Mouse (Mus musculus): ENCODE data around the gene Sectm1b. TPM values are rescaled to one million over a fixed set of nuclear protein-coding genes. Genes with fewer than 3 reads are reported as not detected.
"Not testable (repeated sequence)": the region's sequence is repeated elsewhere in the genome, so short reads cannot be mapped to it uniquely, and the experiment has no call there.

The Sectm1b gene
- polyA plus RNA-seq, 1 experiment from 2014 or later, result 0.14 TPM

- no peak overlapping the region for H3K9ac ChIP-seq
- WGBS (ENCODE audit: insufficient replicate concordance), result 49% methylated on average over 4 of the region's 4 CpGs
- no peaks in the 10 kb centered on the region for H3K9me3 ChIP-seq (replicated peaks)
- H3K36me3 ChIP-seq, result no peaks in the 10 kb centered on the region
- H3K27me3 ChIP-seq (replicated peaks), result peaks cover 2% of the 10 kb centered on the region; the same call in 1 of the 2 replicates
- no peaks in the 10 kb centered on the region for H3K4me1 ChIP-seq
- no peak overlapping the region for H3K4me3 ChIP-seq
- ATAC-seq, result no peak
- H3K27ac ChIP-seq, result no peak overlapping the region
- H3K4me2 ChIP-seq, result no peak overlapping the region
Measured at GRCm38 (mm10) chr11:121090943-121091342, 27.6 kb upstream of the Sectm1b start.

- no peak for ATAC-seq
- 67% methylated on average over 2 of the region's 2 CpGs for WGBS (ENCODE audit: insufficient replicate concordance)
Measured at GRCm38 (mm10) chr11:121089756-121090546, 26.6 kb upstream of the Sectm1b start.

GRCm38 (mm10) chr11:121088997-121089396, 25.6 kb upstream of the Sectm1b start:
- no peak overlapping the region for H3K4me3 ChIP-seq
- H3K4me1 ChIP-seq, result no peaks in the 10 kb centered on the region
- no peak for ATAC-seq
- no peaks in the 10 kb centered on the region for H3K36me3 ChIP-seq
- WGBS (ENCODE audit: insufficient replicate concordance), result 51% methylated on average over 6 of the region's 6 CpGs
- H3K9ac ChIP-seq, result no peak overlapping the region
- peaks cover 5% of the 10 kb centered on the region; the same call in 1 of the 2 replicates for H3K27me3 ChIP-seq (replicated peaks)
- H3K27ac ChIP-seq, result no peak overlapping the region
- H3K4me2 ChIP-seq, result no peak overlapping the region
- no peaks in the 10 kb centered on the region for H3K9me3 ChIP-seq (replicated peaks)

More at GRCm38 (mm10) chr11:121089756-121090546, 26.6 kb upstream of the Sectm1b start:
- Histone ChIP-seq H3K27me3 (replicated peaks) (peaks cover 5% of the 10 kb centered on the region; the same call in 1 of the 2 replicates), H3K4me3 (no peak overlapping the region), H3K9ac (no peak overlapping the region), H3K36me3 (no peaks in the 10 kb centered on the region), H3K4me1 (no peaks in the 10 kb centered on the region), H3K9me3 (replicated peaks) (no peaks in the 10 kb centered on the region), H3K27ac (no peak overlapping the region), H3K4me2 (no peak overlapping the region)

GRCm38 (mm10) chr11:121086296-121086695, 22.9 kb upstream of the Sectm1b start:
- no peak for ATAC-seq
- Histone ChIP-seq H3K9me3 (replicated peaks) (no peaks in the 10 kb centered on the region), H3K9ac (no peak overlapping the region), H3K36me3 (no peaks in the 10 kb centered on the region), H3K27me3 (replicated peaks) (peaks cover 5% of the 10 kb centered on the region; the same call in 1 of the 2 replicates), H3K27ac (no peak overlapping the region), H3K4me3 (no peak overlapping the region), H3K4me1 (0 out of 2 replicates have a peak, but pooled peaks cover 3% of the 10 kb centered on the region), H3K4me2 (no peak overlapping the region)
- 26% methylated on average over 4 of the region's 4 CpGs for WGBS (ENCODE audit: insufficient replicate concordance)

GRCm38 (mm10) chr11:121085181-121085580, 21.8 kb upstream of the Sectm1b start:
- Histone ChIP-seq H3K27me3 (replicated peaks) (peaks cover 5% of the 10 kb centered on the region; the same call in 1 of the 2 replicates), H3K27ac (no peak overlapping the region), H3K4me1 (0 out of 2 replicates have a peak, but pooled peaks cover 3% of the 10 kb centered on the region), H3K9ac (no peak overlapping the region), H3K4me3 (no peak overlapping the region), H3K36me3 (no peaks in the 10 kb centered on the region), H3K4me2 (no peak overlapping the region), H3K9me3 (replicated peaks) (no peaks in the 10 kb centered on the region)
- no peak for ATAC-seq
- whole genome bisulfite sequencing (ENCODE audit: insufficient replicate concordance), result 58% methylated on average over 5 of the region's 5 CpGs

GRCm38 (mm10) chr11:121082857-121083500, 19.6 kb upstream of the Sectm1b start:
- Histone ChIP-seq H3K36me3 (no peaks in the 10 kb centered on the region), H3K4me2 (no peak overlapping the region)
- 44% methylated on average over 6 of the region's 6 CpGs for WGBS (ENCODE audit: insufficient replicate concordance)

GRCm38 (mm10) chr11:121082250-121082649, 18.9 kb upstream of the Sectm1b start:
- no peak overlapping the region for H3K9ac ChIP-seq

More at GRCm38 (mm10) chr11:121082857-121083500, 19.6 kb upstream of the Sectm1b start:
- no peak for ATAC-seq
- Histone ChIP-seq H3K9me3 (replicated peaks) (no peaks in the 10 kb centered on the region), H3K9ac (no peak overlapping the region), H3K4me1 (0 out of 2 replicates have a peak, but pooled peaks cover 3% of the 10 kb centered on the region), H3K4me3 (no peak overlapping the region), H3K27me3 (replicated peaks) (0 out of 2 replicates have a peak, but pooled peaks cover 5% of the 10 kb centered on the region), H3K27ac (no peak overlapping the region)

GRCm38 (mm10) chr11:121081120-121081519, 17.8 kb upstream of the Sectm1b start, which contains the start of gene Sectm1a:
Gene Sectm1a (minus strand): TSS chr11:121081220.
- WGBS (ENCODE audit: insufficient replicate concordance), result 56% methylated on average over 3 of the region's 3 CpGs
- Histone ChIP-seq H3K9ac (no peak within 1 kb of the TSS), H3K9me3 (replicated peaks) (no peaks in the 10 kb centered on the region), H3K27me3 (replicated peaks) (0 out of 2 replicates have a peak, but pooled peaks cover 8% of the 10 kb centered on the region), H3K27ac (no peak within 1 kb of the TSS), H3K4me3 (no peak within 1 kb of the TSS), H3K36me3 (no peaks in the 10 kb centered on the region), H3K4me1 (0 out of 2 replicates have a peak, but pooled peaks cover 3% of the 10 kb centered on the region), H3K4me2 (no peak within 1 kb of the TSS)
- no peak for ATAC-seq

More at GRCm38 (mm10) chr11:121082250-121082649, 18.9 kb upstream of the Sectm1b start:
- 58% methylated on average over 3 of the region's 3 CpGs for whole genome bisulfite sequencing (ENCODE audit: insufficient replicate concordance)
- Histone ChIP-seq H3K4me2 (no peak overlapping the region), H3K36me3 (no peaks in the 10 kb centered on the region), H3K4me3 (no peak overlapping the region), H3K4me1 (0 out of 2 replicates have a peak, but pooled peaks cover 3% of the 10 kb centered on the region), H3K27ac (no peak overlapping the region), H3K27me3 (replicated peaks) (0 out of 2 replicates have a peak, but pooled peaks cover 8% of the 10 kb centered on the region), H3K9me3 (replicated peaks) (no peaks in the 10 kb centered on the region)
- ATAC-seq, result no peak

- H3K9me3 ChIP-seq (replicated peaks), result no peaks in the 10 kb centered on the region
- H3K4me2 ChIP-seq, result no peak overlapping the region
- H3K27ac ChIP-seq, result no peak overlapping the region
- no peak overlapping the region for H3K9ac ChIP-seq
- no peak for ATAC-seq
- 0 out of 2 replicates have a peak, but pooled peaks cover 3% of the 10 kb centered on the region for H3K27me3 ChIP-seq (replicated peaks)
- 0 out of 2 replicates have a peak, but pooled peaks cover 3% of the 10 kb centered on the region for H3K4me1 ChIP-seq
- H3K36me3 ChIP-seq, result no peaks in the 10 kb centered on the region
- H3K4me3 ChIP-seq, result no peak overlapping the region
- 82% methylated on average over 8 of the region's 8 CpGs for WGBS (ENCODE audit: insufficient replicate concordance)
Measured at GRCm38 (mm10) chr11:121080330-121080729, 17.0 kb upstream of the Sectm1b start.

- Histone ChIP-seq H3K9me3 (replicated peaks) (no peaks in the 10 kb centered on the region), H3K27ac (no peak overlapping the region), H3K27me3 (replicated peaks) (0 out of 2 replicates have a peak, but pooled peaks cover 3% of the 10 kb centered on the region), H3K4me1 (no peaks in the 10 kb centered on the region), H3K4me3 (no peak overlapping the region), H3K36me3 (no peaks in the 10 kb centered on the region), H3K4me2 (no peak overlapping the region), H3K9ac (no peak overlapping the region)
- 50% methylated on average over 5 of the region's 5 CpGs for WGBS (ENCODE audit: insufficient replicate concordance)
- no peak for ATAC-seq
Measured at GRCm38 (mm10) chr11:121075655-121076054, 12.3 kb upstream of the Sectm1b start.

- not testable (repeated sequence) for H3K4me1 ChIP-seq; H3K4me3 ChIP-seq; H3K27ac ChIP-seq; H3K36me3 ChIP-seq; ATAC-seq; H3K9me3 ChIP-seq (replicated peaks); H3K27me3 ChIP-seq (replicated peaks); H3K9ac ChIP-seq; H3K4me2 ChIP-seq
- WGBS (ENCODE audit: insufficient replicate concordance), result 79% methylated on average over 12 of the region's 16 CpGs
Measured at GRCm38 (mm10) chr11:121069662-121070061, 6.3 kb upstream of the Sectm1b start.

GRCm38 (mm10) chr11:121067895-121068294, 4.5 kb upstream of the Sectm1b start:
- Histone ChIP-seq H3K4me2 (no peak overlapping the region), H3K4me1 (no peaks in the 10 kb centered on the region), H3K9me3 (replicated peaks) (no peaks in the 10 kb centered on the region), H3K27me3 (replicated peaks) (peaks cover 10% of the 10 kb centered on the region), H3K36me3 (no peaks in the 10 kb centered on the region), H3K4me3 (no peak overlapping the region), H3K27ac (no peak overlapping the region), H3K9ac (no peak overlapping the region)
- 0 out of 2 replicates have a peak, but pooled peaks have one; percentile 13 for ATAC-seq
- WGBS (ENCODE audit: insufficient replicate concordance), result 84% methylated on average over 2 of the region's 2 CpGs
